ENCODE assay signal across 14 mouse cellular contexts in the genomic region with DNA sequence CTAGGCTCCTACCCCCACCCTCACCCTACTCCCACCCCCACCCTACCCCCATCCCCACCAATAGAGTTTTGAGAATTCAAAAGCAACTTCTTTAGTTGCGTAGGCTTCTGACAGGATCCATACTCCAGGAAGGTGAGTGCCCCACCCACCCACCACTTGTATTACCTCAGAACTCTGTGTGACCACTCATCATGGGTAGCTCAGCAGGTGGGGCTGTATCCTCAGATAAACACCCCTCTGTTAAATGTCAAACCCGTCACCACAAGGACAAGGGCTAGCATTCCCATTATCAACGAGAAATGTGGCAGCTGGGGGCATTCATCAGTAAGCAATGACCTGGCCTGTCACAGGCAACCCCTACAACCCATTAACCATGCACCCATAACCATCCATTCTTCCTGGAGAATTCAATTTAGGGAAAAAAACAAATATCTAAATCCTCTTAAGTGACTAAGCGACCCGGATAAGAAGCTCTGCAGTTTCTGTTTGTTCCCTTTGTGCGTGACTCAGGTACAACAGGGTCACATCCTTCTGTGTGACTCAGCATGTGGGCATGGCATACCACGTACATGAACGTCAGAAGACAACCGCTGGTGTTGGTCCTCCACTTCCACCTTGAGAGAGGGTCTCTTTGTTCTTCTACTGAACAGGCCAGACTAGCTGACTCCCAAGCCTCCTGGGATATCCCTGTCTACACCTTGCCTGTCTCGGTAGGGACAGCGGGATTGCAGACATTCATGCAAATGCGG. TPM values are rescaled to one million over a fixed set of nuclear protein-coding genes. Genes with fewer than 3 reads are reported as not detected.
DNase-seq lines count a peak whose midpoint lies in the region; ATAC-seq and TF ChIP-seq lines count a peak whose summit lies in the region.
"Had no signal": no experiment of that assay in that cellular context is flagged by ENCODE, and none has a peak within 500 bp of the region (broad histone marks: within the 10 kb centered on the region; RNA-seq: fewer than 3 reads in every experiment).

No protein-coding gene starts in this region.

- no peak overlapping the region for H3K4me2 ChIP-seq in kidney, embryonic 14.5 days (replicated peaks; ENCODE audit: low read depth, low read length)
- H3K4me2 ChIP-seq in liver, embryonic 14.5 days (ENCODE audit: low read depth): peak overlapping the region; percentile 9; the same call in 1 of the 2 replicates
- H3K4me2 ChIP-seq: heart, embryonic 15.5 days; limb, embryonic 12.5 days had no signal

- no peak overlapping the region for H3K9ac ChIP-seq in kidney, embryonic 14.5 days (ENCODE audit: low read depth, low read length)
- H3K9ac ChIP-seq in liver, embryonic 14.5 days (replicated peaks): no peak overlapping the region
- H3K9ac ChIP-seq: heart, embryonic 15.5 days; limb, embryonic 12.5 days had no signal

- H3K4me1 ChIP-seq in kidney, embryonic 14.5 days (ENCODE audit: control insufficient read depth, insufficient read depth, low read length): peaks cover 33% of the 10 kb centered on the region
- H3K4me1 ChIP-seq in liver, embryonic 14.5 days (replicated peaks; ENCODE audit: control insufficient read depth in 2 of 2, insufficient read depth in 2 of 2, low read length in 1 of 2): peaks cover 0 to 14% of the 10 kb centered on the region in 2 experiments; a peak in 2 of 4 replicates

- H3K36me3 ChIP-seq in kidney, embryonic 14.5 days (ENCODE audit: control insufficient read depth, insufficient read depth, low read length): peaks cover 22% of the 10 kb centered on the region
- peaks cover under 1% of the 10 kb centered on the region for H3K36me3 ChIP-seq in liver, embryonic 14.5 days (replicated peaks; ENCODE audit: control insufficient read depth, insufficient read depth, low read depth)

- no peak overlapping the region for H3K4me3 ChIP-seq in kidney, embryonic 14.5 days (ENCODE audit: low read length)
- H3K4me3 ChIP-seq in liver, embryonic 14.5 days (ENCODE audit: insufficient read depth in 1 of 2, low read depth in 2 of 2, low read length in 2 of 2): no peak overlapping the region
- H3K4me3 ChIP-seq: heart, embryonic 15.5 days; limb, embryonic 12.5 days had no signal

- DNase-seq in adrenal gland, adult (ENCODE audit: inconsistent age in 2 of 2, low spot score in 1 of 2): peak; percentile 63 to 74
- no peak for DNase-seq in adrenal gland, postnatal 25 days
- DNase-seq in kidney, adult 9 months: no peak
- DNase-seq in 3T3-L1 (ENCODE audit: low read depth, low spot score): peak; percentile 16
- DNase-seq in liver, embryonic 14.5 days (ENCODE audit: low read depth in 3 of 3, low spot score in 3 of 3): no peak
- no peak for DNase-seq in spleen, postnatal 36 days (ENCODE audit: low spot score in 2 of 2)
- DNase-seq in layer of hippocampus, postnatal 14 days (ENCODE audit: low spot score in 2 of 2): no peak
- DNase-seq: cerebellum, adult 18-20 months; layer of hippocampus, postnatal 36 days; thymus, adult 2 months had no signal

- no peak for ATAC-seq in kidney, embryonic 14.5 days (ENCODE audit: low FRiP score, low TSS enrichment)
- ATAC-seq in liver, embryonic 14.5 days (ENCODE audit: insufficient read depth): no peak

- no peaks in the 10 kb centered on the region for H3K27me3 ChIP-seq in kidney, embryonic 14.5 days (ENCODE audit: control insufficient read depth, insufficient read depth, low read length)
- no peaks in the 10 kb centered on the region for H3K27me3 ChIP-seq in liver, embryonic 14.5 days (ENCODE audit: control insufficient read depth, insufficient read depth, low read length)
- H3K27me3 ChIP-seq: heart, embryonic 15.5 days; limb, embryonic 12.5 days had no signal

- peak overlapping the region; percentile 47; the same call in 1 of the 2 replicates for H3K27ac ChIP-seq in kidney, embryonic 14.5 days (ENCODE audit: low read depth, low read length)
- no peak overlapping the region for H3K27ac ChIP-seq in liver, embryonic 14.5 days
- H3K27ac ChIP-seq: heart, embryonic 15.5 days; limb, embryonic 12.5 days; macrophage had no signal

- TF ChIP-seq CTCF in liver, embryonic 14.5 days (IDR thresholded peaks at IDR 0.05; ENCODE audit: low read depth): no peak

- no peak for TF ChIP-seq EP300 in liver, embryonic 14.5 days (IDR thresholded peaks at IDR 0.05; ENCODE audit: low read depth)

- 65% methylated on average over 12 of the region's 12 CpGs for WGBS in kidney, embryonic 14.5 days
- WGBS in liver, embryonic 14.5 days (ENCODE audit: insufficient replicate concordance): 62% methylated on average over 12 of the region's 12 CpGs

- no peaks in the 10 kb centered on the region for H3K9me3 ChIP-seq in kidney, embryonic 14.5 days (ENCODE audit: control insufficient read depth, low read length)
- no peaks in the 10 kb centered on the region for H3K9me3 ChIP-seq in liver, embryonic 14.5 days (ENCODE audit: control insufficient read depth, low read length)
- H3K9me3 ChIP-seq: heart, embryonic 15.5 days; limb, embryonic 12.5 days had no signal

RNA-seq across cellular contexts. Expression of a gene that starts 9.4 kb away (rescaled TPM):
- 1.4 and 1.5 TPM in 2 replicates for total RNA-seq in adrenal gland, postnatal 25 days (2021)
- 0.57 and 0.65 TPM in 2 replicates for polyA plus RNA-seq in kidney, embryonic 14.5 days (2014; fragmentation: Nextera tagmentation; extraction: Ambion mirVana)
- polyA plus RNA-seq in liver, embryonic 14.5 days (2012; rRNA removed): 0.18 and 0.23 TPM in 2 replicates
- 0.08 TPM in 1 of 2 replicates, not detected in the other for polyA plus RNA-seq in liver, embryonic 14.5 days (2014; fragmentation: Nextera tagmentation; extraction: Ambion mirVana)
- 1 to 10 TPM; 1.5 to 3.4 TPM for total RNA-seq in layer of hippocampus, postnatal 14 days (2021)

Comparison
In these comparisons a context has a peak if more than half of its experiments do, and no peak if none do; other contexts are left out.
1. DNase-seq: peak in adrenal gland, adult (2 of 2) and 3T3-L1 (single experiment); none in adrenal gland, postnatal 25 days (single experiment), kidney, adult 9 months (single experiment), liver, embryonic 14.5 days (0 of 3), spleen, postnatal 36 days (0 of 2) and layer of hippocampus, postnatal 14 days (0 of 2).